Mouse (Mus musculus): Measurements from ENCODE around the gene Tex35. TPM values are rescaled to one million over a fixed set of nuclear protein-coding genes. Genes with fewer than 3 reads are reported as not detected.

The Tex35 gene
- polyA plus RNA-seq, 1 experiment from 2014 or later, result not detected

- Histone ChIP-seq H3K4me3 (ENCODE audit: low read length) (no peak overlapping the region), H3K36me3 (ENCODE audit: control insufficient read depth, insufficient read depth, low read length) (no peaks in the 10 kb centered on the region), H3K9ac (ENCODE audit: low read depth, low read length) (no peak overlapping the region), H3K27ac (ENCODE audit: low read depth, low read length) (no peak overlapping the region), H3K4me1 (ENCODE audit: control insufficient read depth, insufficient read depth, low read depth, low read length) (peaks cover 12% of the 10 kb centered on the region), H3K9me3 (ENCODE audit: control insufficient read depth, low read length) (no peaks in the 10 kb centered on the region), H3K27me3 (replicated peaks; ENCODE audit: control insufficient read depth, insufficient read depth, low read length) (no peaks in the 10 kb centered on the region), H3K4me2 (ENCODE audit: low read length) (no peak overlapping the region)
- WGBS, result 92% methylated on average over 10 of the region's 10 CpGs
- no peak for ATAC-seq
These were observed 46.6 kb downstream of the Tex35 start for GRCm38 (mm10) chr1:157061800-157062444.

- WGBS, result 82% methylated on average over 3 of the region's 3 CpGs
- Histone ChIP-seq H3K4me3 (ENCODE audit: low read length) (no peak overlapping the region), H3K36me3 (ENCODE audit: control insufficient read depth, insufficient read depth, low read length) (no peaks in the 10 kb centered on the region), H3K27me3 (replicated peaks; ENCODE audit: control insufficient read depth, insufficient read depth, low read length) (no peaks in the 10 kb centered on the region), H3K27ac (ENCODE audit: low read depth, low read length) (no peak overlapping the region), H3K4me2 (ENCODE audit: low read length) (no peak overlapping the region), H3K9me3 (ENCODE audit: control insufficient read depth, low read length) (no peaks in the 10 kb centered on the region), H3K9ac (ENCODE audit: low read depth, low read length) (no peak overlapping the region), H3K4me1 (ENCODE audit: control insufficient read depth, insufficient read depth, low read depth, low read length) (peaks cover 12% of the 10 kb centered on the region)
- ATAC-seq, result no peak
These were observed 47.3 kb downstream of the Tex35 start for GRCm38 (mm10) chr1:157061170-157061569.

- H3K9me3 ChIP-seq (ENCODE audit: control insufficient read depth, low read length), result no peaks in the 10 kb centered on the region
- no peak overlapping the region for H3K9ac ChIP-seq (ENCODE audit: low read depth, low read length)
- peaks cover 10% of the 10 kb centered on the region for H3K4me1 ChIP-seq (ENCODE audit: control insufficient read depth, insufficient read depth, low read depth, low read length)
- no peak overlapping the region for H3K4me2 ChIP-seq (ENCODE audit: low read length)
- no peak overlapping the region for H3K4me3 ChIP-seq (ENCODE audit: low read length)
- 74% methylated on average over 12 of the region's 12 CpGs for WGBS
- no peak for ATAC-seq
- no peak overlapping the region for H3K27ac ChIP-seq (ENCODE audit: low read depth, low read length)
- no peaks in the 10 kb centered on the region for H3K36me3 ChIP-seq (ENCODE audit: control insufficient read depth, insufficient read depth, low read length)
- no peaks in the 10 kb centered on the region for H3K27me3 ChIP-seq (replicated peaks; ENCODE audit: control insufficient read depth, insufficient read depth, low read length)
These were observed 47.9 kb downstream of the Tex35 start for GRCm38 (mm10) chr1:157060441-157061135.

GRCm38 (mm10) chr1:157055901-157056300 lies 52.6 kb downstream of the Tex35 start:
- no peaks in the 10 kb centered on the region for H3K9me3 ChIP-seq (ENCODE audit: control insufficient read depth, low read length)
- no peak overlapping the region for H3K4me3 ChIP-seq (ENCODE audit: low read length)
- no peak overlapping the region; the same call in 1 of the 2 replicates for H3K4me2 ChIP-seq (ENCODE audit: low read length)
- no peak overlapping the region for H3K9ac ChIP-seq (ENCODE audit: low read depth, low read length)
- peaks cover 15% of the 10 kb centered on the region for H3K4me1 ChIP-seq (ENCODE audit: control insufficient read depth, insufficient read depth, low read depth, low read length)
- peak overlapping the region; percentile 73 for H3K27ac ChIP-seq (ENCODE audit: low read depth, low read length)
- WGBS, result 35% methylated on average over 6 of the region's 6 CpGs
- ATAC-seq, result no peak
- no peaks in the 10 kb centered on the region for H3K36me3 ChIP-seq (ENCODE audit: control insufficient read depth, insufficient read depth, low read length)
- no peaks in the 10 kb centered on the region for H3K27me3 ChIP-seq (replicated peaks; ENCODE audit: control insufficient read depth, insufficient read depth, low read length)

- Histone ChIP-seq H3K9ac (ENCODE audit: low read depth, low read length) (peak overlapping the region; percentile 46; the same call in 1 of the 2 replicates), H3K4me1 (ENCODE audit: control insufficient read depth, insufficient read depth, low read depth, low read length) (peaks cover 15% of the 10 kb centered on the region), H3K9me3 (ENCODE audit: control insufficient read depth, low read length) (no peaks in the 10 kb centered on the region), H3K36me3 (ENCODE audit: control insufficient read depth, insufficient read depth, low read length) (no peaks in the 10 kb centered on the region), H3K4me2 (ENCODE audit: low read length) (peak overlapping the region; percentile 36), H3K4me3 (ENCODE audit: low read length) (no peak overlapping the region), H3K27ac (ENCODE audit: low read depth, low read length) (peak overlapping the region; percentile 73), H3K27me3 (replicated peaks; ENCODE audit: control insufficient read depth, insufficient read depth, low read length) (no peaks in the 10 kb centered on the region)
- ATAC-seq, result peak; percentile 84
- 15% methylated on average over 11 of the region's 11 CpGs for WGBS
These were observed 53.1 kb downstream of the Tex35 start for GRCm38 (mm10) chr1:157055288-157055831.

GRCm38 (mm10) chr1:157054659-157055058 lies 53.8 kb downstream of the Tex35 start:
- H3K9ac ChIP-seq (ENCODE audit: low read depth, low read length), result no peak overlapping the region

GRCm38 (mm10) chr1:157049886-157050285 lies 58.6 kb downstream of the Tex35 start:
- H3K4me3 ChIP-seq (ENCODE audit: low read length), result no peak overlapping the region
- H3K9ac ChIP-seq (ENCODE audit: low read depth, low read length), result no peak overlapping the region
- H3K27ac ChIP-seq (ENCODE audit: low read depth, low read length), result no peak overlapping the region
- no peaks in the 10 kb centered on the region for H3K9me3 ChIP-seq (ENCODE audit: control insufficient read depth, low read length)
- H3K4me2 ChIP-seq (ENCODE audit: low read length), result no peak overlapping the region
- no peak for ATAC-seq
- no peaks in the 10 kb centered on the region for H3K36me3 ChIP-seq (ENCODE audit: control insufficient read depth, insufficient read depth, low read length)
- peaks cover 11% of the 10 kb centered on the region for H3K4me1 ChIP-seq (ENCODE audit: control insufficient read depth, insufficient read depth, low read depth, low read length)
- WGBS, result 98% methylated on average over 2 of the region's 2 CpGs
- H3K27me3 ChIP-seq (replicated peaks; ENCODE audit: control insufficient read depth, insufficient read depth, low read length), result no peaks in the 10 kb centered on the region

More at GRCm38 (mm10) chr1:157054659-157055058, 53.8 kb downstream of the Tex35 start:
- peaks cover 15% of the 10 kb centered on the region for H3K4me1 ChIP-seq (ENCODE audit: control insufficient read depth, insufficient read depth, low read depth, low read length)
- no peaks in the 10 kb centered on the region for H3K36me3 ChIP-seq (ENCODE audit: control insufficient read depth, insufficient read depth, low read length)
- no peaks in the 10 kb centered on the region for H3K9me3 ChIP-seq (ENCODE audit: control insufficient read depth, low read length)
- peak; percentile 38; the same call in 1 of the 2 replicates for ATAC-seq
- H3K27ac ChIP-seq (ENCODE audit: low read depth, low read length), result peak overlapping the region; percentile 73
- H3K4me3 ChIP-seq (ENCODE audit: low read length), result no peak overlapping the region
- no peak overlapping the region for H3K4me2 ChIP-seq (ENCODE audit: low read length)
- H3K27me3 ChIP-seq (replicated peaks; ENCODE audit: control insufficient read depth, insufficient read depth, low read length), result no peaks in the 10 kb centered on the region
- WGBS, result 44% methylated on average over 7 of the region's 7 CpGs

Data from hindbrain, embryonic 16.5 days (tissue).